Mouse (Mus musculus) lung, adult 18-20 months (tissue): ENCODE measurements around the gene Dnaja1.

ENCODE experiments used
- DNase-seq, 2 experiments: peaks; one replicate each; pipeline ENCODE4 v3.0.0; 2022; ENCODE audit warnings: mixed read lengths in 2 of 2

The Dnaja1 gene

GRCm38 (mm10) chr4:40757157-40757779, 35.3 kb downstream of the Dnaja1 start:
- no peak for DNase-seq

DNA sequence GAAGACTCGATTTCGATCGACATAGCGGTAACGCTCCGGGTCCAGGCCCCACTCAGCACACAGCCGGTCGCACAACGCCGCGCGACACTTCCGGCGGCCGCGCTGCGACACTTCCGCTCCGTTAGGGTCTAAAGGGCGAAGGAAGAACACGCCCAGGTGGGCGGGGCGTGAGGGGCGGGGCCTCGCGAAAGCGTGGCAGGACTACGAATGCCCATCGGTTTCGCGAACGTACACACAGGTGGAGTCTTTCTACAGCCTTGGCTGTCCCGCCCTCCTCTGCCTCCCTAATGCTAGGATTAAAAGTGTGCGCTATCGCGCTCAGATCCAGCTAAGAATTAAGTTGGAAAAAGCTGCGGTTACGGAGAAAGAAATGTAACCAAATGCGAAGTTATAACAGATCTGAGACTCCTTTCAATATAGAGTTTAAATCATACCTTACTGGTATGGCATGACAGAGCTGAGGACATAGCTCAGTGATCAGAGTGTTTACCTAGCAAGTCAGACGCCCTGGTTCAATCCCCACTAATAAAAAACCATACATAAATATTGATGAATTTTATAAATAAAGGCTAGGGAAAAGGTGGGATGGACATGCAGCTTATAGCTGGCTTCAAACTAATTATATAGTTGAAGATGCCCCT, 36.0 kb downstream of the Dnaja1 start, which contains the start of gene Smu1:
Gene Smu1, minus strand, starts transcription at position 144 of the 641 bp plus-strand sequence.
- DNase-seq, result peak; percentile 95 to 97

DNA sequence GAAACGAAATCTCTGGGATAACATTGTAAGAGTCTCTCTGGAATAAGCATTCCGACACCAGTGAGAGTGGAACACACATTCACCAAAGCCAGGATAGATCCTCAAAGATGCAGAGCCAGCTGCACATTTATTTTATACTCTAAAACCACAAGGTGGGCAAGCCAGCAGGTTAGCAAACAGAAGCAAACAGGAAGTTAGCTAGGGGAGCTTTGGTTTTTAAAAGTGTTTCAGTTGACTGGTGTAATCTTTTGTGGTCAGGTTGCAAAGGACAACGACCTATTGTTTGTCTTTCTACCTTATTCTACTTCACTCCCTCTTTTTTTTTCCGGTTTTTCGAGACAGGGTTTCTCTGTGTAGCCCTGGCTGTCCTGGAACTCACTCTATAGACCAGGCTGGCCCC, 37.9 kb downstream of the Dnaja1 start:
- DNase-seq, result no peak

- peak; percentile 78 to 85 for DNase-seq
These were observed 52.6 kb downstream of the Dnaja1 start for GRCm38 (mm10) chr4:40774279-40775259.

DNA sequence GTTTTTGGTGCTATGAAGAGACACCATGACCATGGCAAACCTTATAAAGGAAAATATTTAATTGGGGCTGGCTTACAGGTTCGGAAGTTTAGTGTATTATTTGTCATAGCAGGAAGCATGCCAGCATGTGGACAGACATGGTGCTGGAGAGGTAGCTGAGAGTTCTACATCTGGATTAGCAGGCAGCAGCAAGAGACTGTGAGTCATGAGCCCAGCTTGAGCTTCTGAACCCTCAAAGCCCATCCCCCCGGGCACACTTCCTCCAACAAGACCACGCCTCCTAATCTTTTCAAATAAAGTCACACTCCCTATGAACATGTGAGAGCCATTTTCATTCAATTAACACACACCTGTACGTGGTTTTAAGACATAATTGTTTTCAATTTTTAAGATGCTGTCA, 54.5 kb downstream of the Dnaja1 start:
- no peak for DNase-seq

GRCm38 (mm10) chr4:40777116-40777515, 55.2 kb downstream of the Dnaja1 start:
- DNase-seq, result no peak

GRCm38 (mm10) chr4:40778656-40779055, 56.7 kb downstream of the Dnaja1 start:
- peak in 1 of 2 experiments; percentile 37 for DNase-seq

DNA sequence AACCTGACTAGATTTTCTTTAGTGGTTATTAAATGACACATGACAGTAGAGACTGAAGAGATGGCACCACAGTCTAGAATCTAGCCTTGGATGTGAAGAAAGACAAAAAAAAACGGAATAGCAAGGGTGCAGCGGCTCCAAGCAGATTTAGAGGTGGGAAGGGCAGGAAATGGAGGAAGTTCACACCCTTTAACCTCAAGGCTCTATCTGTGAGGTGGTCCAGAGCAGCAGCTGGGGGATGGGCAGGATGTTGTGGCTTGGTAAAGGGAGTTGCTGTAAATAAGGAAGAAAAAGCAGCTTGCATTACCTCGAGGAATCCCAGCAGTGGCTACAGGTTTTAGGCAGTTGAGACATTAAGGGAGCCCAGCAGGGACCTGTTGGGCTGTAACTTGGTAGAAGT, 59.2 kb downstream of the Dnaja1 start:
- DNase-seq, result peak; percentile 66 to 67

DNA sequence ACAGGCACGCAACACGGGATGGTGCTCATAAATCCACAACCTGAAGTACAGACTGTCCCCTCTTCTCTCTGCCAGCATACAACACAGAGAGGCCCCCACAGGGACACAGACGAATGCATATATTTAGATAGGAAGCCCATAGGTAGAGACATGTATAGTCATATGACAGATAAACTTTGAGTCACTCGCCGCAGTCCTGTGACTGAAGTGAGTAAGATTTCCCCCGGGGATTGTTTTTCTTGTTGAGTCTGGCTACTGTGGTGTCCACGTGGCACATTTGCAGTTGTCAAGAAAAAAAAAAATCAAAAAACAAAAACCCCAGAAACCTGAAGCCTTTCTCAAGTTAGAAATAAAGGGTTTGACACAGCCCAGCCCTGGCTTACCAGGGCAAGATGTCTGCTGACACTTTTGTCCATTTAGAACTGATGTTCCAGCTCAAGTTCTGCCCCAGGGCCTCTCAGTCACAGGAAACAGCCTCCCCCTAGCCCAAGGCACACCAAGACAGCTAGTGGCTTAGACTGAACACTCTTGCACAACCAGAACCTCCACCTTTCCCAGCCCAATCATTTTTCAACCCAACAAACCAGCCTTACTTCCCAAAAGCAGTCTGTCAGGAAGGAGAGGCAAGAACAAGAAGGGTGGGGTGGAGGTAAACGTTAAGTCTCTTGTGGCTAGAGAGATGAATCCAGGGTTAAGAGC, 60.0 kb downstream of the Dnaja1 start:
- no peak for DNase-seq

GRCm38 (mm10) chr4:40783049-40783448, 61.1 kb downstream of the Dnaja1 start:
- DNase-seq, result no peak

DNA sequence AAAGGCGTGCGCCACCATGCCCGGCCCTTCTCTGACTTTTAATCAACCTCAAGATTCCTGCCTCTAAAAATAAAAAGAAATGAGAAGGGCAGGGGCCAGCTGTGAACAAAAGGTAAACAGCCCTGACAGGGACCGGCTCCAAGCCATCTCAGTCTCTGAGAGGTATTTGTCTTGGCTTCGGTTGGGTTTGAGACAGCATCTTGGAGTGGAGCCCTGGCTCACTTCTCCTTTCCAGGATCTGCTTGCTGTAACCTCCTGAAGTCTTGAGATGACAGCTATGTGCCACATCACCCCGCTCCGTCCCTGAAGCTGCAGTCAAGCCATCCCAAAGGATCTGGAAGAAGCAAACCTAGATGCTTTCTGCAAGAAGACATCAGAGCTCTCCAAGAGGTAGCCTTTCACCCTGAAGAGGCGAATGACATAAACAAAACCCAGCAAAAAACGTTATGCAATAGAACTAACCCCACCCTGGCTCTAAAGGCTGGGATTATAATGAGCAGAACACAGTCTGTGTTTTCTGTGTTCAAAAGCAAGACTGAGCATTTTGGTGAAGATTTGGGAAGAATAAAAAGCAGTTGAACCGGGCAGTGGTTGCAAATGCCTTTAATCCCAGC, 62.7 kb downstream of the Dnaja1 start:
- DNase-seq, result peak; percentile 64 to 72

DNA sequence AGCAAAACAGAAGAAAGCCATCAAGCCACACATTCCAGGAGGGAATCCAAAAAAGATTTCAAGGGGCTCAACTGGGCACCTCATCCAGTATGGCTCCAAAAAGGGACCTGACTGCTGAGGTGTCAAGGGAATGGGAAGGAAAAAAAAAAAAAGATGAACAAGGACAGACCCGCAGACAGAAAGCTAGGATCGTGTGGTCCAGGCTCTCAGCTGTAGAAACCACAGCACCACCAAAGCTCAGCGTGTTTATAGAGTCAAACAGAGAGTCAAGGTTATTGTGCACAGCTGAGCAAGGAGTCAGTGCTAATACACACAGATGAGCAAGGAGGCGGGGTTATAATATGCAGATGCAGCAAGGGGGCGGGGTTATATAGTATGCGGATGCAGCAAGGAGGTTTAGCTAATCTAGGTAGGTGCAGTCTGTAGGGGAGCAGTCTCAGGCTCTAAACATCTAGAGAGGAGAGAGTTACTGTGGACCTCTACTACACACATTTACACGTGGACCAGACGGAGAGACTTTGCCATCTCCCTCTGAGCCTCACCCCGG, 63.7 kb downstream of the Dnaja1 start:
- DNase-seq, result no peak

DNA sequence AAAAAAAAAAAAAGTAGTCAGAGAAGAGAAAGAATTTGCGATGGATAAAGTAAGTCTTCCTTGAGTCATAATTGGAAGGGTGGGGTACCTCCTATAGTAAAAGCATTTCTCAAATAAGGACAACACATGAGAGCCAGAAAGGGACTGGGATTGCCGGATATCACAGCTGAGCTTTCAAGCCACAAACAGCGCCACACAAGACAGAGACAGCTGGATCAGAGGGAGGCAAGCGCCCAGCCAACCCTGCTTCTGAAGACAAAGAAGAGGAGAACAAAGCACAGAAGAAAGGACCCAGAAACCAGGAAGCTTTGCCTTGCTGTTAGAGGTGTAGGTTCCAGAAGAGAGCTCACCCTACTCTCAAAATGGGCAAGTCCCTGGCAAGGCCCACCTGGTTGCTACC, 64.6 kb downstream of the Dnaja1 start:
- no peak for DNase-seq
